Mouse (Mus musculus) CH12.LX (cell line): ENCODE results near the gene Syt15. TPM values are rescaled to one million over a fixed set of nuclear protein-coding genes. Genes with fewer than 3 reads are reported as not detected.

ENCODE experiments used
- DNase-seq: peaks from one replicate; pipeline ENCODE4 v3.0.0-alpha.2; 2013; ENCODE audit errors: extremely low read depth
- H3K27ac ChIP-seq: 2 replicates; pipeline ENCODE4 v1.5.1; 2012; ENCODE audit warnings: low read depth, mild to moderate bottlenecking, control low read depth, moderate library complexity; ENCODE audit not compliant: insufficient read depth
- H3K27me3 ChIP-seq: replicated peaks from 2 replicates; pipeline ENCODE3; 2012; ENCODE audit warnings: inconsistent platforms
- H3K36me3 ChIP-seq, 2 experiments: replicated peaks in 1 of 2; 2 replicates each; pipeline versions ENCODE3 to v1.6.1; 2012; ENCODE audit warnings: inconsistent platforms in 1 of 2, low read length in 1 of 2, mild to moderate bottlenecking in 1 of 2, mixed read lengths in 1 of 2, moderate library complexity in 1 of 2; ENCODE audit not compliant: control insufficient read depth in 1 of 2, insufficient read depth in 1 of 2
- H3K4me1 ChIP-seq, 2 experiments: 2 replicates each; pipeline ENCODE4 v1.6.1; 2012; ENCODE audit warnings: inconsistent platforms in 1 of 2, moderate library complexity in 1 of 2; ENCODE audit not compliant: insufficient read depth in 2 of 2, control insufficient read depth in 1 of 2
- H3K4me2 ChIP-seq: 2 replicates; pipeline ENCODE4 v1.6.1; 2012; ENCODE audit warnings: low read depth, mild to moderate bottlenecking, control low read depth; ENCODE audit not compliant: poor library complexity, insufficient read depth, severe bottlenecking
- H3K4me3 ChIP-seq, 3 experiments: fragments of 150-350 bp in 1 of 3; sonication (generic) in 1 of 3; replicated peaks in 1 of 3; 2 replicates each; pipeline versions ENCODE3 to v1.5.1; 2011 to 2012; ENCODE audit warnings: low read depth in 2 of 3, low read length in 2 of 3, mild to moderate bottlenecking in 2 of 3, moderate library complexity in 2 of 3, control low read depth in 1 of 3, improper control_type of control experiment in 1 of 3, inconsistent platforms in 1 of 3, mixed read lengths in 1 of 3; ENCODE audit not compliant: poor library complexity in 1 of 3
- H3K79me2 ChIP-seq: replicated peaks from 2 replicates; pipeline ENCODE4 v1.6.1; 2012; ENCODE audit warnings: mild to moderate bottlenecking, moderate library complexity; ENCODE audit not compliant: control insufficient read depth, poor library complexity, insufficient read depth, severe bottlenecking; ENCODE audit errors: extremely low read depth
- H3K9ac ChIP-seq: 2 replicates; pipeline ENCODE4 v1.6.1; 2012; ENCODE audit warnings: low read depth, mild to moderate bottlenecking, control low read depth, moderate library complexity; ENCODE audit not compliant: insufficient read depth
- H3K9me3 ChIP-seq: replicated peaks from 2 replicates; pipeline ENCODE3; 2012; ENCODE audit warnings: low read length, inconsistent platforms, mixed read lengths
- BHLHE40 ChIP-seq: IDR thresholded peaks from 2 replicates; pipeline ENCODE4 v1.6.1; 2011; ENCODE audit warnings: mild to moderate bottlenecking, low read depth, low read length, improper control_type of control experiment
- CHD2 ChIP-seq: IDR thresholded peaks from 2 replicates; pipeline ENCODE4 v1.6.1; 2011; ENCODE audit warnings: low read length, improper control_type of control experiment
- E2F4 ChIP-seq: IDR thresholded peaks from 2 replicates; pipeline ENCODE4 v1.6.1; 2011; ENCODE audit warnings: low read depth, low read length, improper control_type of control experiment; ENCODE audit not compliant: insufficient replicate concordance
- EP300 ChIP-seq: IDR thresholded peaks from 2 replicates; pipeline ENCODE4 v1.6.1; 2011; ENCODE audit warnings: low read length, improper control_type of control experiment
- GABPA ChIP-seq: IDR thresholded peaks from 2 replicates; pipeline ENCODE4 v1.6.1; 2012; ENCODE audit warnings: low read depth, low read length, improper control_type of control experiment, inconsistent platforms; ENCODE audit not compliant: insufficient replicate concordance
- HCFC1 ChIP-seq: IDR thresholded peaks from 2 replicates; pipeline ENCODE4 v1.6.1; 2012; ENCODE audit warnings: low read depth, mild to moderate bottlenecking, inconsistent platforms, low read length, improper control_type of control experiment
- JUN ChIP-seq: IDR thresholded peaks from 2 replicates; pipeline ENCODE4 v1.6.1; 2011; ENCODE audit warnings: low read depth, mild to moderate bottlenecking, low read length, improper control_type of control experiment, moderate library complexity; ENCODE audit not compliant: insufficient read depth
- JUND ChIP-seq: conservative IDR thresholded peaks from 2 replicates; pipeline ENCODE4 v1.6.1; 2011; ENCODE audit warnings: low read depth, low read length, improper control_type of control experiment
- MAFK ChIP-seq: IDR thresholded peaks from 2 replicates; pipeline ENCODE4 v1.6.1; 2011; ENCODE audit warnings: low read length, improper control_type of control experiment; ENCODE audit not compliant: insufficient replicate concordance
- MAX ChIP-seq: IDR thresholded peaks from 2 replicates; pipeline ENCODE4 v1.6.1; 2011; ENCODE audit warnings: low read length, improper control_type of control experiment
- MAZ ChIP-seq: IDR thresholded peaks from 2 replicates; pipeline ENCODE4 v1.6.1; 2012; ENCODE audit warnings: low read depth, mild to moderate bottlenecking, inconsistent platforms, low read length, improper control_type of control experiment, moderate library complexity
- MXI1 ChIP-seq: IDR thresholded peaks from 2 replicates; pipeline ENCODE4 v1.6.1; 2011; ENCODE audit warnings: mild to moderate bottlenecking, low read depth, low read length, improper control_type of control experiment
- NRF1 ChIP-seq: IDR thresholded peaks from 2 replicates; pipeline ENCODE4 v1.6.1; 2014; ENCODE audit warnings: low read depth, mild to moderate bottlenecking, inconsistent platforms, low read length, improper control_type of control experiment, moderate library complexity
- PAX5 ChIP-seq: IDR thresholded peaks from 2 replicates; pipeline ENCODE4 v1.6.1; 2012; ENCODE audit warnings: low read length, inconsistent platforms, mixed read lengths
- POLR2AphosphoS2 ChIP-seq: IDR thresholded peaks from 2 replicates; pipeline ENCODE4 v1.6.1; 2011; ENCODE audit warnings: low read depth, low read length, improper control_type of control experiment
- RCOR1 ChIP-seq: conservative IDR thresholded peaks from 2 replicates; pipeline ENCODE4 v1.6.1; 2012; ENCODE audit warnings: low read depth, mild to moderate bottlenecking, inconsistent platforms, low read length, improper control_type of control experiment
- TBP ChIP-seq: conservative IDR thresholded peaks from 2 replicates; pipeline ENCODE4 v1.6.1; 2011; ENCODE audit warnings: low read depth, low read length, improper control_type of control experiment
- USF1 ChIP-seq: IDR thresholded peaks from 2 replicates; pipeline ENCODE4 v1.6.1; 2014; ENCODE audit warnings: low read depth, mild to moderate bottlenecking, inconsistent platforms, low read length, improper control_type of control experiment
- ZC3H11A ChIP-seq: IDR thresholded peaks from 2 replicates; pipeline ENCODE4 v1.6.1; 2012; ENCODE audit warnings: low read depth, mild to moderate bottlenecking, inconsistent platforms, low read length, improper control_type of control experiment
- dilution Hi-C: fragments of 300-500 bp; cut with MboI; formaldehyde crosslinking; loops from 2 replicates; pipeline ENCODE4 v1.14.3; 2020; ENCODE audit warnings: low sequenced_read_pairs; ENCODE audit not compliant: extremely low pct_unique_long_range_greater_than_20kb, extremely low pct_ligation_motif_present
- in situ Hi-C: fragments of 300-500 bp; cut with MboI; formaldehyde crosslinking; loops from 3 replicates; pipeline ENCODE4 v1.14.3; 2019; ENCODE audit warnings: low sequenced_read_pairs, low pct_ligation_motif_present, low pct_unique_long_range_greater_than_20kb, mixed read lengths
- polyA plus RNA-seq: library from polyadenylated mRNA; unstranded; fragments of >175 nt; gene quantifications from 2 replicates; pipeline ENCODE4 v1.2.1, GENCODE M21; 2012; ENCODE audit warnings: low read depth; ENCODE audit not compliant: insufficient read length
- total RNA-seq, 2 experiments: library from RNA; depleted of rRNA; stranded (reverse); fragments of 300-350 nt in 1 of 2; fragments of >200 nt in 1 of 2; gene quantifications; 2 replicates each; pipeline ENCODE4 v1.2.3; 2012 to 2014

Syt15 gene
- total and polyA plus RNA-seq, 3 experiments, result 0.10 TPM; not detected in 2

GRCm38 (mm10) chr14:34252470-34253145, 33.2 kb downstream of the Syt15 start:
- H3K79me2 ChIP-seq, result no peaks in the 10 kb centered on the region
- no peak overlapping the region for H3K4me3 ChIP-seq
- H3K4me2 ChIP-seq, result no peak overlapping the region
- TF ChIP-seq TBP (no peak), JUND (no peak), JUN (no peak), MAFK (no peak), NRF1 (no peak), RCOR1 (no peak), HCFC1 (no peak), MXI1 (no peak), MAZ (no peak)
- H3K4me1 ChIP-seq, result no peaks in the 10 kb centered on the region
- in situ Hi-C loops (no loop called here), dilution Hi-C loops (no loop called here)
- no peak overlapping the region for H3K27ac ChIP-seq
- no peaks in the 10 kb centered on the region for H3K9me3 ChIP-seq
- H3K27me3 ChIP-seq, result no peaks in the 10 kb centered on the region
- H3K36me3 ChIP-seq, result peaks cover 0 to 21% of the 10 kb centered on the region in 2 experiments
- no peak for DNase-seq
- H3K9ac ChIP-seq, result no peak overlapping the region

GRCm38 (mm10) chr14:34253261-34253660, 33.9 kb downstream of the Syt15 start:
- peaks cover 0 to 2% of the 10 kb centered on the region in 2 experiments; a peak in 1 of 4 replicates for H3K4me1 ChIP-seq
- H3K36me3 ChIP-seq, result peaks cover 0 to 21% of the 10 kb centered on the region in 2 experiments
- no peak overlapping the region for H3K4me2 ChIP-seq
- dilution Hi-C loops, result no loop called here
- DNase-seq, result no peak
- in situ Hi-C loops, result no loop called here
- H3K9ac ChIP-seq, result no peak overlapping the region
- no peak overlapping the region for H3K27ac ChIP-seq
- TF ChIP-seq NRF1 (no peak), BHLHE40 (no peak), MAZ (no peak), MAFK (no peak), ZC3H11A (no peak), JUND (no peak), PAX5 (no peak), E2F4 (no peak), EP300 (no peak), JUN (no peak), MAX (no peak), POLR2AphosphoS2 (no peak), USF1 (no peak), TBP (no peak), CHD2 (no peak), GABPA (no peak)
- no peaks in the 10 kb centered on the region for H3K27me3 ChIP-seq
- no peaks in the 10 kb centered on the region for H3K9me3 ChIP-seq
- H3K79me2 ChIP-seq, result no peaks in the 10 kb centered on the region
- H3K4me3 ChIP-seq, result no peak overlapping the region
